Mouse (Mus musculus) CH12.LX (cell line): ENCODE measurements around the gene Slc4a5.

Source experiments
- BHLHE40 ChIP-seq: IDR thresholded peaks from 2 replicates; pipeline ENCODE4 v1.6.1; 2011; ENCODE audit warnings: mild to moderate bottlenecking, low read depth, low read length, improper control_type of control experiment
- CTCF ChIP-seq, 2 experiments: IDR thresholded peaks in 1 of 2; conservative IDR thresholded peaks in 1 of 2; 2 replicates each; pipeline ENCODE4 v1.5.1; 2011 to 2012; ENCODE audit warnings: low read depth in 2 of 2, low read length in 2 of 2, improper control_type of control experiment in 1 of 2, inconsistent platforms in 1 of 2, mild to moderate bottlenecking in 1 of 2, moderate library complexity in 1 of 2
- ELF1 ChIP-seq: IDR thresholded peaks from 2 replicates; pipeline ENCODE4 v1.6.1; 2014; ENCODE audit warnings: low read depth, mild to moderate bottlenecking, inconsistent platforms, low read length, improper control_type of control experiment
- EP300 ChIP-seq: IDR thresholded peaks from 2 replicates; pipeline ENCODE4 v1.6.1; 2011; ENCODE audit warnings: low read length, improper control_type of control experiment
- HCFC1 ChIP-seq: IDR thresholded peaks from 2 replicates; pipeline ENCODE4 v1.6.1; 2012; ENCODE audit warnings: low read depth, mild to moderate bottlenecking, inconsistent platforms, low read length, improper control_type of control experiment
- MAZ ChIP-seq: IDR thresholded peaks from 2 replicates; pipeline ENCODE4 v1.6.1; 2012; ENCODE audit warnings: low read depth, mild to moderate bottlenecking, inconsistent platforms, low read length, improper control_type of control experiment, moderate library complexity
- MXI1 ChIP-seq: IDR thresholded peaks from 2 replicates; pipeline ENCODE4 v1.6.1; 2011; ENCODE audit warnings: mild to moderate bottlenecking, low read depth, low read length, improper control_type of control experiment
- PAX5 ChIP-seq: IDR thresholded peaks from 2 replicates; pipeline ENCODE4 v1.6.1; 2012; ENCODE audit warnings: low read length, inconsistent platforms, mixed read lengths
- POLR2A ChIP-seq: IDR thresholded peaks from 2 replicates; pipeline ENCODE4 v1.6.1; 2011; ENCODE audit warnings: low read depth, mild to moderate bottlenecking, improper control_type of control experiment, low read length
- POLR2AphosphoS2 ChIP-seq: IDR thresholded peaks from 2 replicates; pipeline ENCODE4 v1.6.1; 2011; ENCODE audit warnings: low read depth, low read length, improper control_type of control experiment
- SIN3A ChIP-seq: IDR thresholded peaks from 2 replicates; pipeline ENCODE4 v1.6.1; 2012; ENCODE audit warnings: low read length, improper control_type of control experiment, inconsistent platforms
- TBP ChIP-seq: conservative IDR thresholded peaks from 2 replicates; pipeline ENCODE4 v1.6.1; 2011; ENCODE audit warnings: low read depth, low read length, improper control_type of control experiment
- TCF12 ChIP-seq: IDR thresholded peaks from 2 replicates; pipeline ENCODE4 v1.6.1; 2014; ENCODE audit warnings: low read depth, mild to moderate bottlenecking, inconsistent platforms, low read length, improper control_type of control experiment
- USF1 ChIP-seq: IDR thresholded peaks from 2 replicates; pipeline ENCODE4 v1.6.1; 2014; ENCODE audit warnings: low read depth, mild to moderate bottlenecking, inconsistent platforms, low read length, improper control_type of control experiment

DNA sequence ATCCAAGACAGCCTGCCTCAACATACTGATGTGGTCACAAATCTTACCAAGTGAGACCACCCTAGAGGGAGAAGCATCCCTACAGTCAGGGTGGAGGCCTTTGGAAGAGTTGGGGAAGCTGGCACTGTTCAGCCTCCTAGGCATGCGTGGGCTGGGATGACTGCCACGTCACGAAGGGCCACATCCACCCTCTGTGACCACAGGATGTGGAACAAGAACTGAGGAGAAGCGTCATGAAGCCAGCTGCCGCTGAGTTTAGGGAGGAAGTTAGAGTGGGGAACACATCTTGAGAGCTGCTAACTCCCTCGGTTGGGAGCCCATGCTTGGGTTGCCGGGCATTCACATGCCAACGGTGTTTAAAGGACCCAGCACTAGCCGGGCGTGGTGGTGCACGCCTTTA lies 54.1 kb downstream of the Slc4a5 start:
- no peak for TF ChIP-seq SIN3A
- no peak for TF ChIP-seq POLR2A
- no peak for TF ChIP-seq MXI1
- TF ChIP-seq CTCF (conservative IDR thresholded peaks at IDR 0.05 in 1 of 2, IDR thresholded peaks at IDR 0.05 in 1 of 2; ENCODE audit: low read depth in 2 of 2, low read length in 2 of 2) = no peak
- TF ChIP-seq POLR2AphosphoS2 = no peak
- no peak for TF ChIP-seq PAX5
- no peak for TF ChIP-seq ELF1
- TF ChIP-seq USF1 = no peak
- TF ChIP-seq TBP = no peak
- TF ChIP-seq HCFC1 = no peak
- TF ChIP-seq MAZ = no peak
- TF ChIP-seq TCF12 = no peak
- no peak for TF ChIP-seq EP300
- TF ChIP-seq BHLHE40 = no peak
